Mouse (Mus musculus): ENCODE measurements around the gene Thbs4.
"Not testable (repeated sequence)": the region's sequence is repeated elsewhere in the genome, so short reads cannot be mapped to it uniquely, and the experiment has no call there.

Gene Thbs4

DNA sequence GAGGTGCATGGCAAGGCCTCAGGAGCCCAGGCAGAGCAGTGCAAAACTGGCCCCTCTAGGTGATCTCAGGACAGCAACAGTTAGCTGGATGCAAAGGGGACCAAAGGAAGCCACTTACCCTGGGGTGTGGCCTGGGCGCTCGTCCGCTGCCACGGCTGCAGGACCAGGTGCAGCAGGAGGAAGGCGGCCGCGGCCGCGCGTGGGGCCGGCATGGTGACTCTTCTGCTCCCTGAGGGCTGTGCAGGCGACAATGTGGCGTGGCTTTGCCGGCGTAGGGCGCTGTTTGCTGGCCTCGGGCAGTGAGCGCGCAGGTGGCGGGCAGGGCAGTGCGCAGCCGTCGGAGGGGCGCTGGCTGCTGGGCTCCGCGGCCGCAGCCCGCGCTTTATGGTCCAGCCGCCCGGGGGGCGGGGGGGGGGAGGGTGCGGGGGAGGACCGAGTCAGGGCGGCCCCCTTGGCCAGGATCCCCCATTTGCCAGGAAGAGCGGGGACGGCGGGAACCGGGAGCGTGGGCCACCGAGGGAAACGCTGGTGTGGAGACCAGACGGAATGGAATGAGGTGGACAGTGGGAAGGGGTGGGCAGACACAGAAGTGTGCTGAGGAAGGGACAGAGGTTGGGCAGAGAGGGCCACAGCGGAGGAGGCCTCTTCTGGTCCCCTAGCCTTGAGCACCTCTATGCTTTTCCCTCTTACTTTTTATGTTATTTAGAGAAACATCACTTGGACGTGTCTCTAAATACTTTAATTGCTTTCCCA, at the start of gene Thbs4:
Gene Thbs4 (minus strand): TSS at position 357 of the 753 bp plus-strand sequence.
- DNase-seq (ENCODE audit: low spot score): no peak

DNA sequence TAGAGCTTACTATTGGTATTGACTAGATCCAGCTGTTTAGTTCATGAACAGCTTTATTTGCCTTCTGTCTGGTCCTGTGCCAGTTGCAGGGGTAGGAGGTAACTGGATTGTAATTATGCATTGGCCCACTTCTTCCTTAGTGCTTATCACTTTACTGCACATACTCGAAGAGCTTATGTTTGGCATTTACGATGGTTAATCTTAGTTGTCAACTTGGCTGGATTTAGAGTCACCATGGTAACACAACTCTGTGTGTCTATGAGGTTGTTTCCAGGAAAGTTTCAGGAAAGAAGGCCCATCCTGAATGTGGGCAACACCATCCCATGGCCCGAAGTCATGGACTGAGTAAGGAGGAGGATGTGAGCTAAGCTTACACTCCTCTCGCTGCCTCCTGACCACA, 38.5 kb upstream of the Thbs4 start:
- DNase-seq (ENCODE audit: low spot score): no peak

DNA sequence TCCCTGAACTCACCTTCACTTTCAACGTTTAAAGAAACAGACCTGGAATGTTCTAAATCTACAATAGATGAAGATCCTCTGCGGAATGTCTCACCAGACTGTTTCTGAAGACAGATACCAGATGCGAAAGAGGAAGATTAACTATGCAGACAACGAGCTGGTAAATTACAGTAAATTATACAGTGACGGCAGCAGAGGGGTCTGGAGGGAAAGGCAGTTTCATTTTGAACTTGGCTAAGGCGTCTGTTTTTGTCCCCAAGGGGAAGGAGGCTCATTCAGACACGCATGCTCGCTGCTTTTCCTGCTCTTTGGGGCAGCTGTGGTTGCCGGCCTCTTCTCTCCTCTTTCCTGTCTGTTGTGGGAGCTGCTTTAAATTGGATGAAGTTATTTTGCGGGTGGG, 34.2 kb upstream of the Thbs4 start:
- DNase-seq (ENCODE audit: low spot score): no peak

GRCm38 (mm10) chr13:92817357-92817756, 22.7 kb upstream of the Thbs4 start:
- DNase-seq (ENCODE audit: low spot score): no peak

GRCm38 (mm10) chr13:92816329-92816728, 21.7 kb upstream of the Thbs4 start:
- no peak for DNase-seq (ENCODE audit: low spot score)

GRCm38 (mm10) chr13:92810592-92810991, 16.0 kb upstream of the Thbs4 start:
- not testable (repeated sequence) for DNase-seq (ENCODE audit: low spot score)

DNA sequence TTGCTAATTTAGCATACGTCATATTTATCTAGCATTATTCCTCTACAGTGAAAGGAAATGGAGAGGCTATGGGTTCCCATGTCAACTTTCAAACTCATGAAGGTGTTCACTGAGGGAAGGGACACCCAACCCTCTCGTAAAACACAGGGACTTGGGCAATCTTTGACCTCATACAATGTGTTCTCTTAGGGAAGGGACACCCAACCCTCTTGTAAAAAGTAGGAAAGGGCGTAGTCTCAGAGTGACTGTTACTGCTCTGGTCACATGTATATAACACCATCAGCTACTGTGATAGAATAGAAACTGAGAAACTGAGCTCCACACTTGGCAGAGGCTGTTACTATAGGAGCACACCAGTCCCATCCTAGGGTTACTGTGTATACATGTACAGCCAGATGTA, 13.2 kb upstream of the Thbs4 start:
- DNase-seq (ENCODE audit: low spot score): no peak

- DNase-seq (ENCODE audit: low spot score): no peak
Observed at GRCm38 (mm10) chr13:92806785-92807184, 12.2 kb upstream of the Thbs4 start.

GRCm38 (mm10) chr13:92799306-92799925, 4.8 kb upstream of the Thbs4 start:
- no peak for DNase-seq (ENCODE audit: low spot score)

DNA sequence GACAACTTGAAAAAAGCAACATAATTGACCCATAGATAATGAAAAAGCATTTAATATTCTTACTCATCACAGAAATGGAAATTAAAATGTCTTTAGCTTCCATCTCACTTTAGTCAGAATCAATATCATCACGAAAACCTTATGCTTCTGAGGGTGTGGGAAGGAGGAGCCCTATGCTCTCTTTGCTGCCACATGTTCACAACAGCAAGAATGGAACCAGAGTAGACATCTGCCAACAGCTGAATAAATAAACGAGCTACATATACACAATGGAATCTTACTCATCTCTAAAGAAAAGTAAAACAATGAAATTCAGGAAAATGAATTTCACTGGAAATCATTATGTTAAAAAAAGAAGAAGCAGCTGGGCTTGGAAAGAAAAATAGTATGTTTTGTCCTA, 4.2 kb upstream of the Thbs4 start:
- no peak for DNase-seq (ENCODE audit: low spot score)

- no peak for DNase-seq (ENCODE audit: low spot score)
Observed at GRCm38 (mm10) chr13:92793636-92794035, 982 bp downstream of the Thbs4 start.

DNA sequence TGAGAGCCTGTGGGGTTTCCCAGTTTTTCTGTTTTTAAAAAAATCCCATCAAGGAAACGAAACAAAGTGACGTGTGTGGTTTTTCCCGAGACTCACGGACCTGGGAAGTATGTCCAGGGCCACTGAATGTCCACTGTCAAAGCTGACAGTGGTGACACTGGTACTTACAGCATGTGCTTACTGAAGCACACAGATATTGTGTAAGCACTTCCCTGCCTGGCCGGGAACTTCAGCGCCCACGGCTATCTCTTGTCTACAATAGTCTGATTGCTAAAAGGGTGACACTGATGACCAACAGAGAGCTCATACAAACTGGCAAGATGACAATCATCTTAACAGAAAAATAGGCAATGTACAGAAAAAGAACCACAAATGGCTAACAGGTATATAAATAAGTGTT, 3.1 kb downstream of the Thbs4 start:
- no peak for DNase-seq (ENCODE audit: low spot score)

DNA sequence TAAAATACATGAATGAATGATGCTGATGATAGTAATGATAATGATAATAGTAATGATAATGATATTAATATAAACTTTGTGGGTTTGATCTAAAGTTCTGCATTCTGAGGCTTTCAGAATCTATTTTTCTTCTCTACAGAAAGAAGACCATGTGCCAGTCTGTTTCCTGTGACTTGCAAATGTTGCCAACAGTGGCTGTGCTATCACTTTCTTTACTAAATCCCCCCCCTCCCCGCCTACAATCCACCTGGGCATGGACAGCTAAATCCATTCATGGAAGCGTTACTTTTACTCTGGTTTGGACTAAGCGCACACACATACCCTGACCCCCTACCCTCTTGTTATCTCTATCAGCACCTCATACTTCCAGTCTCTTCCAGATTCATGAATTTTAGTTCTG, 10.3 kb downstream of the Thbs4 start:
- DNase-seq (ENCODE audit: low spot score): no peak

DNA sequence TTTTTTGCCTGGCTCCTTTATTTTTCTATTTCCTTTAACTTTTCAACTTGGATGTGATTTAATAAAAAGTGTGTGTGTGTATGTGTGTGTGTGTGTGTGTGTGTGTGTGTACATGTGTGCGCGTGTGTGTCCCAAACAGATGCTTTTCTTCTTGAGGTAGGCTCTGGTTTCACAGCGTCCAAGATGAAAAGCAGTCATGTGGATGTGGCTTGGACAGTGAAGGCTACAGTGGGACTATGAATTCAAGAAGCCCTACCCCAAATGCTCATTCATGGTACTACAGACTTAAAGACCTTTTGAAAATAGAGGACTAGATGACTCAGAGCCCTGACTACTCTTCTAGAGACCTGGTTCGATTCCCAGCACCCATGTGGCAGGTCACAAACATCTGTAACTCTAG, 11.1 kb downstream of the Thbs4 start:
- DNase-seq (ENCODE audit: low spot score): no peak

GRCm38 (mm10) chr13:92780927-92781326, 13.7 kb downstream of the Thbs4 start:
- no peak for DNase-seq (ENCODE audit: low spot score)

- DNase-seq (ENCODE audit: low spot score): no peak
Observed at GRCm38 (mm10) chr13:92780076-92780475, 14.5 kb downstream of the Thbs4 start.

- no peak for DNase-seq (ENCODE audit: low spot score)
Observed at GRCm38 (mm10) chr13:92778642-92779041, 16.0 kb downstream of the Thbs4 start.

DNA sequence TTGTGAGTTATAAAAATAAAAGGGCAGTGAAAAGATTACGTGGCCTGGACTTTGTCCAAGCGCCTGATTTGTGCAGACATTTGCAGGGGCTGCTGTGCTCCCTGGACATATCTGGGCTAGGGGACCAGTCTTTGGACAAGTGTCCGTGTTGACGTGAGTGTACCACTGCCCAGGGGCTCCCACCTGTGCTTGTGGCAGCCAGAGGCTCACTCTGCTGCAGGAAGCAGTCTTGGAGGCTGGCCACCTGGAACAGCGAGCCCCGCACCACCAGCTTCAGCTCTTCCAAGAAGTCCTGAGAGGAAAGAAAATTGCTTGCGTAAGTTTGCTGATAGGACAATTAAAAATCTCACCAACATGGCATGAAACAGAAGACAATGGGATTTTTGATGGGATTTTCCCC, 18.7 kb downstream of the Thbs4 start:
- DNase-seq (ENCODE audit: low spot score): no peak

DNA sequence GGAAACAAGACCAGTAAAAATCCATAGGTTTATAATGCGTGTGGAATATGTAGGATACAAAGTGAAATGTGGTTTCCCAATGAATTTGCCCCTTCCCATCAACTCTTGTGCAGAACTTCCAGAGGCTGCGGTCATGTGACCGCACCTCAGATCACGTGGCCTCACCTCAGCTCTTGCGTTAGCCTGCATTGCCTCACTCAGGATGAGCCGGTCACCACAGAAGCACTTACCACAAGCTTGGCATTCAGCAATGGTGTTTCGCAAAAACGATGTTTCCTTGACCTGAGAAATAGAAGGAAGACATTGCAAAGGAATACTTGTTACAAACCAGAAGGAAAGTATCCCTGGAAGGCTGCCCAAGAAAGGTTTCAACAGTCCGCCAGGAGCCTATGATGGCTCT, 19.7 kb downstream of the Thbs4 start:
- no peak for DNase-seq (ENCODE audit: low spot score)

DNA sequence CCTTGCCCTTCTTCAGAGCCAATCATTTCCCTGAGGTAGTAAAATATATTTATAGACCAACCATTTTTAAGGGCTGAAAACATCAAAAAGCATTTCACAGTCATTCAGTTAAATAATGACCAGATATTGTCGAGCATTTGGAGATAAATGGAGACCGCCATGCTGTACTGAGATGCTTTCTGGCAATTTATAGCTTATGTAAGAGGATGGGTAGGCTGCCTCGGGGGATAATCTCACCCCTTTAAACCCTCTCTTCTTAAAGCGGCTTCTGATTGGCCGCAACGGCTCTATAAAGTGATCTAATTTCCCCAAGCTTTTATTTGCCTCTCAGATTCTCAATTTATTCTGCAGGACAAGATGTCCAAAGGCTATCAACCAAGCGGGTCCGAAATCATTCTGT, 22.1 kb downstream of the Thbs4 start:
- DNase-seq (ENCODE audit: low spot score): no peak

DNA sequence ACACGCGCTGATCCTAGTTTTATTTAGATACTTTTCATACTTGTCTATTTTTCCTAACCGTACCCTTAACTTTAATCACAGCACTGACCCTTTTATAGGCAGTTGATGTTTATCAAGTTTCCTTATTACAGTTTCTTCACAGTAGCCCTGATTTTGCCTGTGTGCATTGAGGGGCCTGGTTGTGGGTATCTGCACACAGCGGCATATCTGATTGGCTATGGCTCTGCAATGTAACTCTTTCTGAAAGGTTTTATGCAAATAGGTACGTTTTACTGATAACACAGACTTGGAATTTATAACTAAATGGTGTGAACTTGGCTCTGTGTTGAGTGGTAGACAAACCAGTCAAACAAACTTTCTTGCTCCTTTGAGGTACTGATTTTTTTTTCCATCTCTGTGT, 23.1 kb downstream of the Thbs4 start:
- DNase-seq (ENCODE audit: low spot score): no peak

- DNase-seq (ENCODE audit: low spot score): no peak
Observed at GRCm38 (mm10) chr13:92765454-92766242, 29.0 kb downstream of the Thbs4 start.

DNA sequence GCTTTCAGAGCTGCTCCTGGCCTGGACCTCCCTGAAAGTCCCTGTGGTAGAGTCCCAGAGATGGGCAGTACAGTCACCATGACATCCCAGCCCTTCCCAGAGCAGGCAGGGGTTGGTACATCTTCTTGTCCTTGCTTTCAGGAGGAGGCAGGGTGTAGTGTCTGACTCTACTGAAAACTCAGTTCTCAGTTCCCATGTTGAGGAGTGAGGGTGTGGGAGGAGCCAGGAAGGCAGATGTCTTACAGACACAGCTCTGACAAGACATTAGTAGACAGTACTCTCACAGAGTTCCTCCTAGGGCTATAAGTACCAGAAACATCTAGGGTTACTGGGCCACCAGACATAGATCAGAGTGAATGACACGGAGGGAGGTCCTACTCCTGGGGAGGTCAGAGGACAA, 32.3 kb downstream of the Thbs4 start:
- no peak for DNase-seq (ENCODE audit: low spot score)

All from testis, postnatal 14 days (tissue).